Mouse (Mus musculus) forebrain, embryonic 11.5 days (tissue): ENCODE measurements at regions not wholly inside any gene's neighbourhood (a gene's known extent, or its start where the extent isn't known, plus 50 kb on each side); places are given as distances from the start of the nearest gene placed in this dataset.

Experiments used
- ATAC-seq: fragments of 200-750 bp; cut with Nextera tagmentation; replicated peaks from 2 replicates; pipeline ENCODE4 v1.8.0; 2017; ENCODE audit warnings: moderate TSS enrichment; ENCODE audit not compliant: low FRiP score
- DNase-seq: peaks from one replicate; pipeline ENCODE4 v3.0.0-alpha.2; 2017; ENCODE audit warnings: low spot score
- H3K27ac ChIP-seq: fragments of 300-500 bp; sonication (generic); 2 replicates; pipeline ENCODE4 v1.5.1; 2014; ENCODE audit warnings: low read depth, low read length
- H3K27me3 ChIP-seq: fragments of 300-500 bp; sonication (generic); 2 replicates; pipeline ENCODE4 v1.6.1; 2014; ENCODE audit warnings: mild to moderate bottlenecking, low read length, mixed read lengths; ENCODE audit not compliant: control insufficient read depth, insufficient read depth
- H3K36me3 ChIP-seq: fragments of 300-500 bp; sonication (generic); 2 replicates; pipeline ENCODE4 v1.6.1; 2014; ENCODE audit warnings: mild to moderate bottlenecking, low read length, moderate library complexity, mixed read lengths; ENCODE audit not compliant: control insufficient read depth, insufficient read depth
- H3K4me1 ChIP-seq: fragments of 300-500 bp; sonication (generic); replicated peaks from 2 replicates; pipeline ENCODE4 v1.6.1; 2014; ENCODE audit warnings: low read length, mixed read lengths; ENCODE audit not compliant: control insufficient read depth, insufficient read depth
- H3K4me2 ChIP-seq: fragments of 300-500 bp; sonication (generic); 2 replicates; pipeline ENCODE4 v1.6.1; 2014; ENCODE audit warnings: low read depth, mild to moderate bottlenecking, low read length, moderate library complexity, mixed read lengths; ENCODE audit not compliant: severe bottlenecking
- H3K4me3 ChIP-seq: fragments of 300-500 bp; sonication (generic); 2 replicates; pipeline ENCODE4 v1.5.1; 2014; ENCODE audit warnings: low read depth, low read length
- H3K9ac ChIP-seq: fragments of 300-500 bp; sonication (generic); 2 replicates; pipeline ENCODE4 v1.6.1; 2014; ENCODE audit warnings: low read length
- H3K9me3 ChIP-seq: fragments of 300-500 bp; sonication (generic); 2 replicates; pipeline ENCODE4 v1.6.1; 2016; ENCODE audit warnings: low read length, mixed read lengths; ENCODE audit not compliant: control insufficient read depth
- WGBS: fragments of 180-500 bp; shearing (Covaris S2); extraction: QIAGEN DNeasy Blood & Tissue Kit; methylation state at CpG from one replicate; pipeline ENCODE4 v1.1.7; 2014; 5-methylcytosine and 5-hydroxymethylcytosine counted together

DNA sequence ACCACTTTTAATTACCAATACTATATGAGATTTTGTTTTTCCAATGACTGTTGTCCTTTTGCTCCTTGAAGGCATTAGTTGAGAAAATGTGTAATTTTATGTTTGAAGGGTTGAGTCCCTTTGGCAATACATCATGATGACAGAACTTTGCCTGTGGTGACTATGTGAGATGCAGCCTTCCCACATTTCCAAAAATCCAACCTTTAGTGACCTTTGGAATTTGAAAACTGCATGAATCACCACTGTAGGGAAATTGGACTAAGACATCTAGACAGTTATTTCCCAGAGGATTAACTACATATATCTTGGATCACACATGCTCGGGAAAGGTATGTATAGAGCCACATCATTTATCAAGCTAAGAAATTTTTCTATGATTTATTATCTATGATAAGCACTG lies 57.7 kb downstream of the Fbxo5 start:
- WGBS, result 91% methylated on average over 1 of the region's 1 CpGs
- no peak overlapping the region for H3K4me2 ChIP-seq
- no peaks in the 10 kb centered on the region for H3K36me3 ChIP-seq
- no peaks in the 10 kb centered on the region for H3K27me3 ChIP-seq
- no peak overlapping the region for H3K9ac ChIP-seq
- H3K27ac ChIP-seq, result no peak overlapping the region
- DNase-seq (no peak), ATAC-seq (no peak)
- H3K9me3 ChIP-seq, result no peaks in the 10 kb centered on the region
- H3K4me1 ChIP-seq, result no peaks in the 10 kb centered on the region
- H3K4me3 ChIP-seq, result no peak overlapping the region

DNA sequence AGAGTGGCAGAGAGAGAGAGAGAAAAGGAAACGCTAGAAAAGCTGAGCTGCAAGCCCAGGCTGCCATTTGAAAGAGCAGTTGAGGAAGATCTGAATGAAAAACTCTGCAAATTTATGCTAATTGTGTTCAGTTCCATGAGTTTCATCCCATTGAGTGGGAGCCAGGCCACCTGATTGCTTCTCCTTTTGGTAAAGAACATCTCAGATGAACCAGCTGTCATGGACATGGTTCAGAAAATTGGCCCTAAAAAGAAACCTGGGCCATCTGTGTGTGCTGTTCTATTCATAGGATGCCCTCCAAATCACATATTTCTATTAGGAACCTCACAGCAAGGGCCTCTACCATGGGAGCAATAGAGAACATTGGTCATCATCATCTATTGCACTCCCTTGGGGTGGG lies 70.3 kb downstream of the Fbxo5 start:
- no peak overlapping the region for H3K27ac ChIP-seq

DNA sequence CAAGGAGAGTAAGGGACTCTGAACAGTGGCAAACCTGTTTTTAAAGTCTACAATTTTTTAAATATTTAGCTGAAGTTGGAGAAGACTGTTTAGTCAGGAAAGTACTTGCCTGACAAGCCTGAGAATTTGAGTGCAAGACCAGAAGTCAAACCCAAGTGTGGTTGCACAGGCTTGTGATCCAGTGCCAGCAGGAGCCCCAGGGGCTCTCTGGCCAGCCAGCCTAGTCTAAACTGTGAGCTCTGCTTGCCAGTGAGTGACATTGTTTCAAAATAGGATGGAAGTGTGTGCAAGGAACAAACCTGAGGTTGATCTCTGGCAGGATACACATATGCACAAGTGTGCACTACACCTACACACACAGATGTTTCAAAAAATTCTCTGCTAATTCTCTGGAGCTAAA lies 60.8 kb downstream of the Vip start:
- ATAC-seq (no peak), DNase-seq (no peak)
- H3K4me2 ChIP-seq, result no peak overlapping the region
- no peak overlapping the region for H3K4me3 ChIP-seq
- H3K36me3 ChIP-seq, result no peaks in the 10 kb centered on the region
- no peaks in the 10 kb centered on the region for H3K4me1 ChIP-seq
- no peak overlapping the region for H3K9ac ChIP-seq
- no peaks in the 10 kb centered on the region for H3K27me3 ChIP-seq
- H3K9me3 ChIP-seq, result no peaks in the 10 kb centered on the region
- H3K27ac ChIP-seq, result no peak overlapping the region

More for the DNA sequence above, 70.3 kb downstream of the Fbxo5 start:
- H3K36me3 ChIP-seq, result no peaks in the 10 kb centered on the region
- H3K4me1 ChIP-seq, result no peaks in the 10 kb centered on the region
- H3K27me3 ChIP-seq, result no peaks in the 10 kb centered on the region
- no peak overlapping the region for H3K4me3 ChIP-seq
- ATAC-seq (no peak), DNase-seq (no peak)
- no peaks in the 10 kb centered on the region for H3K9me3 ChIP-seq
- WGBS, result 80% methylated on average over 1 of the region's 1 CpGs
- H3K4me2 ChIP-seq, result no peak overlapping the region
- no peak overlapping the region for H3K9ac ChIP-seq

DNA sequence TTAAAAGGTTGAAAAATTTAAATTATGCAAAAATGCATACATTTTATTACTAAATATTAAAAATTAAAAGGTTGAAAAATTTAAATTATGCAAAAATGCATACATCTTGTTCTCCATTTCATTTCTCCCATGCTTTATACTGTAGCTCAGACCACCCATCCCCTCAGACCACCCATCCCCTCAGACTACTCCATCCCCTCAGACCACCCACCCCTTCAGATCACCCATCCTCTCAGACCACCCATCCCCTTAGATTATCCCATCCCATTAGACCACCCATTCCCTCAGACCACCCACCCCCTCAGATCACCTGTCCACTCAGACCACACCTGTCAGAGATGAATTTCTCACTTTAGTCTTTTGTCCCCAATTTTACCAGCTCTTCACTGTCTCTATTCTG lies 58.4 kb downstream of the Vip start:
- Histone ChIP-seq H3K4me1 (no peaks in the 10 kb centered on the region), H3K27ac (no peak overlapping the region), H3K36me3 (no peaks in the 10 kb centered on the region), H3K27me3 (no peaks in the 10 kb centered on the region), H3K9me3 (no peaks in the 10 kb centered on the region), H3K4me3 (no peak overlapping the region), H3K4me2 (no peak overlapping the region), H3K9ac (no peak overlapping the region)
- DNase-seq, result no peak
- 0 out of 2 replicates have a peak, but pooled peaks have one; percentile 51 for ATAC-seq
